Mouse (Mus musculus) heart, adult 2 months (tissue): Measurements from ENCODE around the gene Jsrp1.

Experiments used
- CTCF ChIP-seq: fragments of 200-600 bp; IDR thresholded peaks from 2 replicates; pipeline ENCODE4 v1.8.1; 2022; ENCODE audit warnings: antibody characterized with exemption, mild to moderate bottlenecking, moderate library complexity
- POLR2A ChIP-seq: fragments of 200-500 bp; IDR thresholded peaks from 2 replicates; pipeline ENCODE4 v1.6.1; 2011; ENCODE audit warnings: mild to moderate bottlenecking, low read depth, low read length, control low read depth; ENCODE audit not compliant: insufficient read depth

DNA sequence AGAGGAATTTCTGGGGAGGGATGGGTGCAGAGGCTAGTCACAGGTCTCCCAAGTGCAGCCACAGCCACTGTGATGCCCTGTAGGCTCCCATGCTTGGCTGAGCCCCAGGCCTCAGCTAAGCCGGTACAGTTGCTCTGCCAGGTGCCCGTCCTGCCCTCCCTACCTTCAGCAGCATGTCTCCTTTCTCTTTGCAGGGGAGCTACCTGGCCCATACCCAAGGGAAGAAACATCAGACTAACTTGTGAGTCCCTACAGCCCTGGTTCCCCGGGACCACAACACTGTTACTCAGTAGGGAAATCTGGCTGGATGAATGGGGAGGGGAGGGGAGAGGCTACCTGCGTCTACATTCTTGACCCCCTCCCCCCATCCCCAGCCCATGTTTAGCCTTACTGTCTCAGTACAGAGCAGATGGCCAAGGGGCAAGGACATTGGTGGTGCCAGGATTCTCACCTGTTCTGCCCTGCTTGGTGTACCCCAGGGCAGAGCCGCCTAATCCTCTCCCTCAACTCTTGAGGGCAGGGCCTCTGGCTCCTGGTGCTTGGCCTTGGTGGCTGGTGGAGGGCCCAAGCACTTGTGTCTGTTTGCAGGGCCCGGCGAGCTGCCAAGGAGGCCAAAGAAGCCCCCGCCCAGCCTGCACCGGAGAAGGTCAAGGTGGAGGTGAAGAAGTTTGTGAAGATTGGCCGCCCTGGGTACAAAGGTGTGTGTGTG lies 10.9 kb downstream of the Jsrp1 start:
- TF ChIP-seq POLR2A, result no peak
- no peak for TF ChIP-seq CTCF
